Mouse (Mus musculus): ENCODE measurements around the gene Timp4. TPM values are rescaled to one million over a fixed set of nuclear protein-coding genes. Genes with fewer than 3 reads are reported as not detected.

The Timp4 gene
- polyA plus RNA-seq, 1 experiment: 30.4 TPM

- TF ChIP-seq CTCF (IDR thresholded peaks at IDR 0.05; ENCODE audit: extremely low read depth, insufficient read depth, low read length): no peak
- no peak for TF ChIP-seq POLR2A (IDR thresholded peaks at IDR 0.05; ENCODE audit: extremely low read depth, insufficient read depth, low read length)
- Histone ChIP-seq H3K27ac (ENCODE audit: insufficient read depth, low read length) (no peak overlapping the region), H3K4me1 (ENCODE audit: control insufficient read depth, insufficient read depth, low read length) (peaks cover 2% of the 10 kb centered on the region; the same call in 1 of the 2 replicates)
Observed at GRCm38 (mm10) chr6:115278086-115278485, 26.1 kb upstream of the Timp4 start.

GRCm38 (mm10) chr6:115275116-115275815, 23.3 kb upstream of the Timp4 start:
- TF ChIP-seq CTCF (IDR thresholded peaks at IDR 0.05; ENCODE audit: extremely low read depth, insufficient read depth, low read length) (no peak), POLR2A (IDR thresholded peaks at IDR 0.05; ENCODE audit: extremely low read depth, insufficient read depth, low read length) (no peak)
- no peak overlapping the region for H3K4me3 ChIP-seq (ENCODE audit: insufficient read depth, low read length)

More at GRCm38 (mm10) chr6:115278086-115278485, 26.1 kb upstream of the Timp4 start:
- no peak overlapping the region for H3K4me3 ChIP-seq (ENCODE audit: insufficient read depth, low read length)

DNA sequence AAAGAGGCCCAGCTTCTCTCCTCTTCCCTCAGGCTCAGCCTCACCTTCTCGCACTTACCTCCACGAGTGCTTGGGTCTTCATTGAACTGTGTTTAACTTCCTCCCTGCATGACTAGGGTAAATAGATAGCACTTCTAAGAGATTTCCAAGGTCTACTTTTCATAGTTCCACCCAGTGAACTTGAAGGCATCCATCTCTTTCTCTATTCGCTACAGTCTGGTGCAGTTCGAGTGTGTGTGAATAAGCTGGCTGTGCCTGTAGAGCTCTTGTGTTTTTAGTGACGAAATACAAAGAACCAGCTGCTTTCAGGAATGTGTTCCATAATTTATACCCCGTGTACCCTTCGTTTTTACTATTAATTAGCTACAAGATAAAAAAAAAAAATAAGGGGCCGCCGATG, 22.7 kb upstream of the Timp4 start:
- no peak for TF ChIP-seq CTCF (IDR thresholded peaks at IDR 0.05; ENCODE audit: extremely low read depth, insufficient read depth, low read length)
- TF ChIP-seq POLR2A (IDR thresholded peaks at IDR 0.05; ENCODE audit: extremely low read depth, insufficient read depth, low read length): no peak
- H3K4me1 ChIP-seq (ENCODE audit: control insufficient read depth, insufficient read depth, low read length): peaks cover 2% of the 10 kb centered on the region; the same call in 1 of the 2 replicates
- no peak overlapping the region for H3K27ac ChIP-seq (ENCODE audit: insufficient read depth, low read length)
- H3K4me3 ChIP-seq (ENCODE audit: insufficient read depth, low read length): no peak overlapping the region

More at GRCm38 (mm10) chr6:115275116-115275815, 23.3 kb upstream of the Timp4 start:
- H3K27ac ChIP-seq (ENCODE audit: insufficient read depth, low read length): no peak overlapping the region
- H3K4me1 ChIP-seq (ENCODE audit: control insufficient read depth, insufficient read depth, low read length): peaks cover 2% of the 10 kb centered on the region; the same call in 1 of the 2 replicates

GRCm38 (mm10) chr6:115273346-115273745, 21.3 kb upstream of the Timp4 start:
- TF ChIP-seq POLR2A (IDR thresholded peaks at IDR 0.05; ENCODE audit: extremely low read depth, insufficient read depth, low read length) (no peak), CTCF (IDR thresholded peaks at IDR 0.05; ENCODE audit: extremely low read depth, insufficient read depth, low read length) (no peak)
- H3K4me1 ChIP-seq (ENCODE audit: control insufficient read depth, insufficient read depth, low read length): peaks cover 2% of the 10 kb centered on the region; the same call in 1 of the 2 replicates
- no peak overlapping the region for H3K4me3 ChIP-seq (ENCODE audit: insufficient read depth, low read length)
- no peak overlapping the region for H3K27ac ChIP-seq (ENCODE audit: insufficient read depth, low read length)

DNA sequence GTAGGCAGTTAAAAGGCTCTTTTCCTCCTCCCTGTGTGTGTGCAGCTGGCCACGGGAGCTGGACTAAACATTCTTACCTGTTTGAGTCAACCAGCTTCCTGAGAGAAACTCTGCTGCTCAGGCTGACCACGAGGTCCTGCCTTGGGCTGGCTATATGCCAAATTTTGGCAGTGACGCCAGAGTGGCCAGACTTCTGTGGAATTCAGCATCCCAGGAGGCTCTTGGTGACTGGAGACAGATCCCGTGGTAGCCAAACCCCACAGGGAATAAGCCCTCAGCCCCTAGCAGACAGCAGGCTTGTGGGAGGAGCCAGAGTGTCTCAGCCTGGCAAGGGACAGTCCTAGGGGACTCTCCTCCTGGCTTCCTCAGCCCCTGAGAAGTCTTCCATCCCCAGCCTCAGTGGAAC, 19.9 kb upstream of the Timp4 start:
- no peak overlapping the region for H3K27ac ChIP-seq (ENCODE audit: insufficient read depth, low read length)
- H3K4me1 ChIP-seq (ENCODE audit: control insufficient read depth, insufficient read depth, low read length): peaks cover 2% of the 10 kb centered on the region; the same call in 1 of the 2 replicates
- H3K4me3 ChIP-seq (ENCODE audit: insufficient read depth, low read length): no peak overlapping the region
- no peak for TF ChIP-seq POLR2A (IDR thresholded peaks at IDR 0.05; ENCODE audit: extremely low read depth, insufficient read depth, low read length)
- TF ChIP-seq CTCF (IDR thresholded peaks at IDR 0.05; ENCODE audit: extremely low read depth, insufficient read depth, low read length): no peak

GRCm38 (mm10) chr6:115271326-115271725, 19.3 kb upstream of the Timp4 start:
- no peak for TF ChIP-seq CTCF (IDR thresholded peaks at IDR 0.05; ENCODE audit: extremely low read depth, insufficient read depth, low read length)
- TF ChIP-seq POLR2A (IDR thresholded peaks at IDR 0.05; ENCODE audit: extremely low read depth, insufficient read depth, low read length): no peak
- H3K4me3 ChIP-seq (ENCODE audit: insufficient read depth, low read length): no peak overlapping the region
- peaks cover 2% of the 10 kb centered on the region; the same call in 1 of the 2 replicates for H3K4me1 ChIP-seq (ENCODE audit: control insufficient read depth, insufficient read depth, low read length)
- no peak overlapping the region for H3K27ac ChIP-seq (ENCODE audit: insufficient read depth, low read length)

DNA sequence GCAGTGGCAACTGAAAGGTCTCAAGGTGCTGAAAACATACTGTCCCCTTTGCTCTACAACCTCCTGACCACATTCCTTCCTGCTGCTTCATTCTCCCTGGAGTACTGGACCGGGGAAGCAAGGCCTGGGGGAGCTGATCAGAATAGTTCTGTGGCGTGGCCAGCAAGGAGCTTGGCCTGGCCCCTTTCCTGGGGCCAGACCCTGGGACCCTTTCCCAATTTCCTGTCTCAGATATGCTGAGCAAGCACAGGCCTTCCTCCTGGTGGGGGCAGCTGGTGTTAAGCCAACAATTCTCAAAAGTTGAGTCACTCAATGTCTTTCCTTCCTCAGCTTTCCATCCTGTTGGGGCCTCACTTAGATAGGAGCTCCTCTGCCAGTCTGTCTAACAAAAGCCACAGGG, 18.1 kb upstream of the Timp4 start:
- Histone ChIP-seq H3K27ac (ENCODE audit: insufficient read depth, low read length) (no peak overlapping the region), H3K4me1 (ENCODE audit: control insufficient read depth, insufficient read depth, low read length) (peaks cover 2% of the 10 kb centered on the region; the same call in 1 of the 2 replicates), H3K4me3 (ENCODE audit: insufficient read depth, low read length) (no peak overlapping the region)
- TF ChIP-seq POLR2A (IDR thresholded peaks at IDR 0.05; ENCODE audit: extremely low read depth, insufficient read depth, low read length): no peak
- TF ChIP-seq CTCF (IDR thresholded peaks at IDR 0.05; ENCODE audit: extremely low read depth, insufficient read depth, low read length): no peak

GRCm38 (mm10) chr6:115269561-115269960, 17.6 kb upstream of the Timp4 start:
- no peak for TF ChIP-seq CTCF (IDR thresholded peaks at IDR 0.05; ENCODE audit: extremely low read depth, insufficient read depth, low read length)
- no peak for TF ChIP-seq POLR2A (IDR thresholded peaks at IDR 0.05; ENCODE audit: extremely low read depth, insufficient read depth, low read length)
- no peak overlapping the region for H3K27ac ChIP-seq (ENCODE audit: insufficient read depth, low read length)
- no peak overlapping the region for H3K4me3 ChIP-seq (ENCODE audit: insufficient read depth, low read length)
- peaks cover 2% of the 10 kb centered on the region; the same call in 1 of the 2 replicates for H3K4me1 ChIP-seq (ENCODE audit: control insufficient read depth, insufficient read depth, low read length)

GRCm38 (mm10) chr6:115268551-115269385, 16.8 kb upstream of the Timp4 start:
- TF ChIP-seq CTCF (IDR thresholded peaks at IDR 0.05; ENCODE audit: extremely low read depth, insufficient read depth, low read length): no peak
- TF ChIP-seq POLR2A (IDR thresholded peaks at IDR 0.05; ENCODE audit: extremely low read depth, insufficient read depth, low read length): no peak
- H3K4me3 ChIP-seq (ENCODE audit: insufficient read depth, low read length): no peak overlapping the region
- H3K4me1 ChIP-seq (ENCODE audit: control insufficient read depth, insufficient read depth, low read length): peaks cover 2% of the 10 kb centered on the region; the same call in 1 of the 2 replicates
- no peak overlapping the region for H3K27ac ChIP-seq (ENCODE audit: insufficient read depth, low read length)
